Mouse (Mus musculus) lung, postnatal 0 days (tissue): Measurements from ENCODE around the gene Cyp3a57. TPM values are rescaled to one million over a fixed set of nuclear protein-coding genes. Genes with fewer than 3 reads are reported as not detected.
"Not testable (repeated sequence)": the region's sequence is repeated elsewhere in the genome, so short reads cannot be mapped to it uniquely, and the experiment has no call there.

ENCODE experiments used
- ATAC-seq: fragments of 200-750 bp; cut with Nextera tagmentation; 2 replicates; pipeline ENCODE4 v1.8.0; 2017; ENCODE audit warnings: moderate library complexity
- DNase-seq: peaks from one replicate; pipeline ENCODE4 v3.0.0-alpha.2; 2016; ENCODE audit warnings: low spot score
- H3K27ac ChIP-seq: fragments of 300-500 bp; sonication (generic); 2 replicates; pipeline ENCODE4 v1.5.1; 2014; ENCODE audit warnings: antibody characterized with exemption, mild to moderate bottlenecking, low read length, mixed read lengths
- H3K27me3 ChIP-seq: fragments of 300-500 bp; sonication (generic); replicated peaks from 2 replicates; pipeline ENCODE4 v1.6.1; 2014; ENCODE audit warnings: low read length, mixed read lengths; ENCODE audit not compliant: insufficient read depth
- H3K36me3 ChIP-seq: fragments of 300-500 bp; sonication (generic); 2 replicates; pipeline ENCODE4 v1.6.1; 2014; ENCODE audit warnings: low read length, mixed read lengths; ENCODE audit not compliant: insufficient read depth
- H3K4me1 ChIP-seq: fragments of 300-500 bp; sonication (generic); 2 replicates; pipeline ENCODE4 v1.6.1; 2014; ENCODE audit warnings: antibody characterized with exemption, low read depth, low read length, mixed read lengths; ENCODE audit not compliant: insufficient read depth
- H3K4me2 ChIP-seq: fragments of 300-500 bp; sonication (generic); replicated peaks from 2 replicates; pipeline ENCODE4 v1.6.1; 2014; ENCODE audit warnings: low read depth, mild to moderate bottlenecking, low read length, moderate library complexity, mixed read lengths
- H3K4me3 ChIP-seq: fragments of 300-500 bp; sonication (generic); 2 replicates; pipeline ENCODE4 v1.5.1; 2014; ENCODE audit warnings: low read depth, low read length
- H3K9ac ChIP-seq: fragments of 300-500 bp; sonication (generic); replicated peaks from 2 replicates; pipeline ENCODE4 v1.6.1; 2014; ENCODE audit warnings: low read depth, mild to moderate bottlenecking
- H3K9me3 ChIP-seq: fragments of 300-500 bp; sonication (generic); 2 replicates; pipeline ENCODE4 v1.6.1; 2016; ENCODE audit warnings: low read length, mixed read lengths
- CTCF ChIP-seq: IDR thresholded peaks from 2 replicates; pipeline ENCODE4 v1.5.1; 2016; ENCODE audit warnings: antibody characterized with exemption, mild to moderate bottlenecking
- EP300 ChIP-seq: IDR thresholded peaks from 2 replicates; pipeline ENCODE4 v1.6.1; 2016; ENCODE audit warnings: antibody characterized with exemption, mild to moderate bottlenecking, control low read depth
- WGBS: fragments of 180-500 bp; shearing (Covaris S2); extraction: QIAGEN DNeasy Blood & Tissue Kit; methylation state at CpG from one replicate; pipeline ENCODE4 v1.1.7; 2014; 5-methylcytosine and 5-hydroxymethylcytosine counted together
- polyA plus RNA-seq: library from polyadenylated mRNA; unstranded; fragments of >200 nt; fragmentation: Nextera tagmentation; extraction: Ambion mirVana; gene quantifications from 2 replicates; pipeline ENCODE4 v1.2.1, GENCODE M21; 2015

The Cyp3a57 gene
- polyA plus RNA-seq = not detected in 2 replicates

GRCm38 (mm10) chr5:145344941-145345340 is at the start of gene Cyp3a57:
Gene Cyp3a57 (plus strand): TSS chr5:145345279.
- no peaks in the 10 kb centered on the region for H3K36me3 ChIP-seq
- no peak within 1 kb of the TSS for H3K27ac ChIP-seq
- ATAC-seq (no peak), DNase-seq (no peak)
- no peaks in the 10 kb centered on the region for H3K4me1 ChIP-seq
- WGBS = 71% methylated on average over 1 of the region's 1 CpGs
- no peak for TF ChIP-seq CTCF
- no peak within 1 kb of the TSS for H3K4me3 ChIP-seq
- H3K4me2 ChIP-seq = no peak within 1 kb of the TSS
- no peaks in the 10 kb centered on the region for H3K9me3 ChIP-seq
- H3K9ac ChIP-seq = no peak within 1 kb of the TSS
- no peaks in the 10 kb centered on the region for H3K27me3 ChIP-seq

DNA sequence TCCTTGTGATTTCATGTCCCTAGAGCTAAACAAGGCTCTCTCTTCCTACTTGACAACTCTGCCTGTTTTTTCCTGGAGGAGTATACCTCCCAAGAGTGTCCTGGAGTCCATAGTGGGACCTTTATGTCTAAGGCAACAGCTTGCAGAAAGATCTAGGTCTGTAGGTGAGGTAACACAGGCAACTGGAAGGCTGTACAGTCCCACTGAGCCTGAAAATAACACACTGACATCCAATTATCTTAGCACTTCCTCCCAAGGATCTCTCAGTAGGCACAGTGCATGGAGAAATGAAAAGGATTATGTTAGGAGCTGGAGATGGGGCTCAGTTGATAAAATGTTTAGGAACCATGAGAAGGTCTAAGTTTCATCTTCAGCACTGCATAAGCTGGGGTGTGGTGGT is 44.6 kb upstream of the Cyp3a57 start:
- Histone ChIP-seq H3K27ac (no peak overlapping the region), H3K4me3 (no peak overlapping the region), H3K4me2 (no peak overlapping the region), H3K36me3 (no peaks in the 10 kb centered on the region), H3K9ac (no peak overlapping the region), H3K4me1 (no peaks in the 10 kb centered on the region), H3K9me3 (no peaks in the 10 kb centered on the region), H3K27me3 (no peaks in the 10 kb centered on the region)
- TF ChIP-seq EP300 (no peak), CTCF (no peak)
- no peak for DNase-seq
- ATAC-seq = no peak

- H3K4me3 ChIP-seq, H3K4me2 ChIP-seq, H3K27ac ChIP-seq, H3K27me3 ChIP-seq, H3K9me3 ChIP-seq, H3K4me1 ChIP-seq, ATAC-seq, H3K36me3 ChIP-seq, H3K9ac ChIP-seq, DNase-seq: not testable (repeated sequence)
- WGBS = 64% methylated on average over 4 of the region's 4 CpGs
Measured at GRCm38 (mm10) chr5:145301796-145302195, 43.3 kb upstream of the Cyp3a57 start.

GRCm38 (mm10) chr5:145302424-145302823 is 42.7 kb upstream of the Cyp3a57 start:
- H3K36me3 ChIP-seq = no peaks in the 10 kb centered on the region
- no peak for TF ChIP-seq CTCF
- TF ChIP-seq EP300 = no peak
- DNase-seq (no peak), ATAC-seq (no peak)
- H3K27me3 ChIP-seq = no peaks in the 10 kb centered on the region
- H3K4me2 ChIP-seq = no peak overlapping the region
- WGBS = 68% methylated on average over 1 of the region's 1 CpGs
- H3K9me3 ChIP-seq = no peaks in the 10 kb centered on the region
- no peak overlapping the region for H3K9ac ChIP-seq
- H3K27ac ChIP-seq = no peak overlapping the region
- H3K4me1 ChIP-seq = no peaks in the 10 kb centered on the region
- no peak overlapping the region for H3K4me3 ChIP-seq

GRCm38 (mm10) chr5:145306953-145307352 is 38.1 kb upstream of the Cyp3a57 start:
- not testable (repeated sequence) for H3K4me1 ChIP-seq, H3K9me3 ChIP-seq, ATAC-seq, H3K9ac ChIP-seq, H3K4me2 ChIP-seq, H3K27me3 ChIP-seq, H3K4me3 ChIP-seq, H3K36me3 ChIP-seq, DNase-seq, H3K27ac ChIP-seq
- 87% methylated on average over 4 of the region's 4 CpGs for WGBS

GRCm38 (mm10) chr5:145307811-145308210 is 37.3 kb upstream of the Cyp3a57 start:
- H3K9me3 ChIP-seq, DNase-seq, H3K9ac ChIP-seq, H3K4me2 ChIP-seq, H3K4me1 ChIP-seq, H3K36me3 ChIP-seq, H3K4me3 ChIP-seq, H3K27me3 ChIP-seq, ATAC-seq, H3K27ac ChIP-seq: not testable (repeated sequence)
- 81% methylated on average over 3 of the region's 3 CpGs for WGBS

- Histone ChIP-seq H3K27ac (no peak overlapping the region), H3K9me3 (no peaks in the 10 kb centered on the region), H3K4me2 (no peak overlapping the region), H3K4me1 (no peaks in the 10 kb centered on the region), H3K27me3 (no peaks in the 10 kb centered on the region), H3K9ac (no peak overlapping the region), H3K4me3 (no peak overlapping the region), H3K36me3 (no peaks in the 10 kb centered on the region)
- ATAC-seq (no peak), DNase-seq (no peak)
- TF ChIP-seq EP300 (no peak), CTCF (no peak)
Measured at GRCm38 (mm10) chr5:145313845-145314244, 31.2 kb upstream of the Cyp3a57 start.
